16 mouse cellular contexts compared by ENCODE assay signal in genomic region chr13:42315628-42316027, GRCm38 (mm10). TPM values are rescaled to one million over a fixed set of nuclear protein-coding genes. Genes with fewer than 3 reads are reported as not detected.
"Had no signal": no experiment of that assay in that cellular context is flagged by ENCODE, and none has a peak within 500 bp of the region (broad histone marks: within the 10 kb centered on the region; RNA-seq: fewer than 3 reads in every experiment).

No protein-coding gene starts in this region.

- DNase-seq: gastrocnemius, postnatal 14 days; gastrocnemius, postnatal 36 days; heart, adult 18-20 months; heart, postnatal 10 days; heart, postnatal 4 days; kidney, adult 18-20 months; kidney, adult 8-10 months; kidney, postnatal 10 days; kidney, postnatal 25 days; kidney, postnatal 4 days; liver had no signal

- ATAC-seq: hindbrain, embryonic 16.5 days; inflammation-experienced regulatory T-cells, adult 6 months; intestine, embryonic 15.5 days; intestine, postnatal 0 days; liver, embryonic 12.5 days had no signal

RNA-seq across cellular contexts. Expression of gene Edn1, which starts 14.4 kb away (rescaled TPM):
- polyA plus RNA-seq: inflammation-experienced regulatory T-cells, adult 6 months had no signal
